Mouse (Mus musculus) midbrain, postnatal 0 days (tissue): ENCODE data around the gene P3h2. TPM values are rescaled to one million over a fixed set of nuclear protein-coding genes. Genes with fewer than 3 reads are reported as not detected.

ENCODE experiments used
- ATAC-seq: fragments of 200-750 bp; cut with Nextera tagmentation; 2 replicates; pipeline ENCODE4 v1.8.0; 2017; ENCODE audit warnings: moderate number of reproducible peaks, mild to moderate bottlenecking, moderate TSS enrichment, moderate library complexity; ENCODE audit not compliant: low FRiP score
- DNase-seq: peaks from one replicate; pipeline ENCODE4 v3.0.0-alpha.2; 2015; ENCODE audit warnings: low spot score
- H3K27ac ChIP-seq: fragments of 300-500 bp; sonication (generic); 2 replicates; pipeline ENCODE4 v1.5.1; 2014; ENCODE audit warnings: low read depth, mild to moderate bottlenecking, low read length, mixed read lengths
- H3K27me3 ChIP-seq: fragments of 300-500 bp; sonication (generic); 2 replicates; pipeline ENCODE4 v1.6.1; 2014; ENCODE audit warnings: low read length, control low read depth, mixed read lengths; ENCODE audit not compliant: insufficient read depth
- H3K36me3 ChIP-seq: fragments of 300-500 bp; sonication (generic); 2 replicates; pipeline ENCODE4 v1.6.1; 2014; ENCODE audit warnings: low read length, control low read depth, mixed read lengths; ENCODE audit not compliant: insufficient read depth
- H3K4me1 ChIP-seq: fragments of 300-500 bp; sonication (generic); 2 replicates; pipeline ENCODE4 v1.6.1; 2014; ENCODE audit warnings: mild to moderate bottlenecking, control low read depth, antibody characterized with exemption, low read length, mixed read lengths; ENCODE audit not compliant: insufficient read depth
- H3K4me2 ChIP-seq: fragments of 300-500 bp; sonication (generic); 2 replicates; pipeline ENCODE4 v1.6.1; 2014; ENCODE audit warnings: low read depth, mild to moderate bottlenecking, low read length, mixed read lengths; ENCODE audit not compliant: poor library complexity, severe bottlenecking
- H3K4me3 ChIP-seq: fragments of 300-500 bp; sonication (generic); 2 replicates; pipeline ENCODE4 v1.5.1; 2014; ENCODE audit warnings: low read depth, mild to moderate bottlenecking, low read length, moderate library complexity
- H3K9ac ChIP-seq: fragments of 300-500 bp; sonication (generic); replicated peaks from 2 replicates; pipeline ENCODE4 v1.6.1; 2014; ENCODE audit warnings: mild to moderate bottlenecking, low read length, moderate library complexity, mixed read lengths; ENCODE audit not compliant: poor library complexity, severe bottlenecking
- H3K9me3 ChIP-seq: fragments of 300-500 bp; sonication (generic); 2 replicates; pipeline ENCODE4 v1.6.1; 2016; ENCODE audit warnings: low read length, control low read depth
- CTCF ChIP-seq: IDR thresholded peaks from 2 replicates; pipeline ENCODE4 v1.5.1; 2016; ENCODE audit warnings: antibody characterized with exemption, mild to moderate bottlenecking
- WGBS: fragments of 180-500 bp; shearing (Covaris S2); extraction: QIAGEN DNeasy Blood & Tissue Kit; methylation state at CpG from one replicate; pipeline ENCODE4 v1.1.7; 2014; 5-methylcytosine and 5-hydroxymethylcytosine counted together
- polyA plus RNA-seq: library from polyadenylated mRNA; unstranded; fragments of >200 nt; fragmentation: Nextera tagmentation; extraction: Ambion mirVana; gene quantifications from 2 replicates; pipeline ENCODE4 v1.2.1, GENCODE M21; 2015
- total RNA-seq: library from RNA; depleted of rRNA; stranded (reverse); fragments of >200 nt; gene quantifications from 2 replicates; pipeline ENCODE4 v1.2.3, GENCODE M21; 2014

Gene P3h2
- total and polyA plus RNA-seq, 2 experiments from 2014 or later, result 0.42 to 1.3 TPM

- Histone ChIP-seq H3K27me3 (no peaks in the 10 kb centered on the region), H3K4me1 (no peaks in the 10 kb centered on the region), H3K9ac (no peak overlapping the region), H3K27ac (no peak overlapping the region), H3K36me3 (no peaks in the 10 kb centered on the region), H3K4me3 (no peak overlapping the region), H3K4me2 (no peak overlapping the region), H3K9me3 (no peaks in the 10 kb centered on the region)
- 76% methylated on average over 5 of the region's 5 CpGs for WGBS
- TF ChIP-seq CTCF, result no peak
- DNase-seq (no peak), ATAC-seq (no peak)
Observed at GRCm38 (mm10) chr16:26060239-26061085, 45.1 kb downstream of the P3h2 start.

- H3K27ac ChIP-seq, result no peak overlapping the region
- H3K9ac ChIP-seq, result no peak overlapping the region
- no peak for TF ChIP-seq CTCF
- H3K27me3 ChIP-seq, result no peaks in the 10 kb centered on the region
- 86% methylated on average over 3 of the region's 3 CpGs for WGBS
- ATAC-seq (no peak), DNase-seq (no peak)
- no peak overlapping the region for H3K4me3 ChIP-seq
- no peaks in the 10 kb centered on the region for H3K9me3 ChIP-seq
- H3K4me2 ChIP-seq, result no peak overlapping the region
- no peaks in the 10 kb centered on the region for H3K36me3 ChIP-seq
- no peaks in the 10 kb centered on the region for H3K4me1 ChIP-seq
Observed at GRCm38 (mm10) chr16:26053631-26054030, 52.0 kb downstream of the P3h2 start.

GRCm38 (mm10) chr16:26049393-26050087, 56.0 kb downstream of the P3h2 start:
- Histone ChIP-seq H3K4me1 (no peaks in the 10 kb centered on the region), H3K4me3 (no peak overlapping the region), H3K4me2 (no peak overlapping the region), H3K9me3 (no peaks in the 10 kb centered on the region), H3K27ac (no peak overlapping the region), H3K9ac (no peak overlapping the region), H3K36me3 (no peaks in the 10 kb centered on the region), H3K27me3 (no peaks in the 10 kb centered on the region)
- DNase-seq (no peak), ATAC-seq (no peak)
- TF ChIP-seq CTCF, result no peak
- 63% methylated on average over 5 of the region's 5 CpGs for WGBS

- Histone ChIP-seq H3K4me3 (no peak overlapping the region), H3K27ac (no peak overlapping the region), H3K4me2 (no peak overlapping the region), H3K36me3 (no peaks in the 10 kb centered on the region), H3K4me1 (no peaks in the 10 kb centered on the region), H3K9ac (no peak overlapping the region), H3K27me3 (no peaks in the 10 kb centered on the region), H3K9me3 (no peaks in the 10 kb centered on the region)
- ATAC-seq, result no peak
- TF ChIP-seq CTCF, result no peak
- WGBS, result 85% methylated on average over 3 of the region's 3 CpGs
- no peak for DNase-seq
Observed at GRCm38 (mm10) chr16:26047870-26048269, 57.7 kb downstream of the P3h2 start.

- no peak overlapping the region for H3K9ac ChIP-seq
- TF ChIP-seq CTCF, result no peak
- 88% methylated on average over 1 of the region's 1 CpGs for WGBS
- H3K27me3 ChIP-seq, result no peaks in the 10 kb centered on the region
- no peaks in the 10 kb centered on the region for H3K4me1 ChIP-seq
- H3K4me3 ChIP-seq, result no peak overlapping the region
- DNase-seq, result no peak
- no peak overlapping the region for H3K4me2 ChIP-seq
- no peaks in the 10 kb centered on the region for H3K9me3 ChIP-seq
- no peak for ATAC-seq
- H3K36me3 ChIP-seq, result no peaks in the 10 kb centered on the region
- H3K27ac ChIP-seq, result no peak overlapping the region
Observed at GRCm38 (mm10) chr16:26047396-26047795, 58.2 kb downstream of the P3h2 start.

- H3K27ac ChIP-seq, result no peak overlapping the region
- no peak overlapping the region for H3K4me3 ChIP-seq
- no peaks in the 10 kb centered on the region for H3K36me3 ChIP-seq
- TF ChIP-seq CTCF, result no peak
- no peak overlapping the region for H3K9ac ChIP-seq
- H3K4me1 ChIP-seq, result no peaks in the 10 kb centered on the region
- no peaks in the 10 kb centered on the region for H3K27me3 ChIP-seq
- DNase-seq, result no peak
- WGBS, result 62% methylated on average over 2 of the region's 2 CpGs
- H3K4me2 ChIP-seq, result no peak overlapping the region
- ATAC-seq, result no peak
- no peaks in the 10 kb centered on the region for H3K9me3 ChIP-seq
Observed at GRCm38 (mm10) chr16:26041929-26042303, 63.7 kb downstream of the P3h2 start.
